Mouse (Mus musculus): ENCODE measurements around the gene Dip2c. TPM values are rescaled to one million over a fixed set of nuclear protein-coding genes. Genes with fewer than 3 reads are reported as not detected.

Gene Dip2c
- total and polyA plus RNA-seq, 3 experiments, result not detected

GRCm38 (mm10) chr13:9426779-9427178 is 150.5 kb downstream of the Dip2c start:
- no peak overlapping the region for H3K27ac ChIP-seq (ENCODE audit: control insufficient read depth, low read depth, low read length)
- H3K4me3 ChIP-seq (ENCODE audit: control insufficient read depth in 1 of 2, insufficient read depth in 1 of 2, low read depth in 2 of 2, low read length in 2 of 2), result no peak overlapping the region
- H3K27me3 ChIP-seq (ENCODE audit: control insufficient read depth in 1 of 2, insufficient read depth in 2 of 2, low read length in 2 of 2), result no peaks in the 10 kb centered on the region; a peak in 1 of 4 replicates
- no peaks in the 10 kb centered on the region for H3K79me2 ChIP-seq (ENCODE audit: control insufficient read depth, insufficient read depth, low read length, poor library complexity)
- TF ChIP-seq CHD2 (IDR thresholded peaks at IDR 0.05; ENCODE audit: low read length) (no peak), JUND (IDR thresholded peaks at IDR 0.05; ENCODE audit: low read depth, low read length) (no peak), SMC3 (IDR thresholded peaks at IDR 0.05; ENCODE audit: low read depth, low read length) (no peak), RCOR1 (IDR thresholded peaks at IDR 0.05; ENCODE audit: low read depth, low read length) (no peak)
- no peaks in the 10 kb centered on the region for H3K4me1 ChIP-seq (ENCODE audit: control insufficient read depth in 1 of 2, insufficient read depth in 2 of 2, low read length in 2 of 2)
- no peak overlapping the region for H3K9ac ChIP-seq (ENCODE audit: control insufficient read depth, low read depth, low read length, poor library complexity, severe bottlenecking)
- no peaks in the 10 kb centered on the region for H3K9me3 ChIP-seq (replicated peaks; ENCODE audit: insufficient read depth, low read length)
- H3K36me3 ChIP-seq (ENCODE audit: control insufficient read depth in 1 of 2, insufficient read depth in 2 of 2, low read length in 2 of 2), result no peaks in the 10 kb centered on the region
- DNase-seq (ENCODE audit: low read depth, low spot score), result no peak

GRCm38 (mm10) chr13:9429884-9430283 is 153.6 kb downstream of the Dip2c start:
- DNase-seq (ENCODE audit: low read depth, low spot score), result no peak
- Histone ChIP-seq H3K36me3 (ENCODE audit: control insufficient read depth in 1 of 2, insufficient read depth in 2 of 2, low read length in 2 of 2) (no peaks in the 10 kb centered on the region), H3K79me2 (ENCODE audit: control insufficient read depth, insufficient read depth, low read length, poor library complexity) (no peaks in the 10 kb centered on the region), H3K27me3 (ENCODE audit: control insufficient read depth in 1 of 2, insufficient read depth in 2 of 2, low read length in 2 of 2) (no peaks in the 10 kb centered on the region), H3K9ac (ENCODE audit: control insufficient read depth, low read depth, low read length, poor library complexity, severe bottlenecking) (no peak overlapping the region), H3K4me1 (ENCODE audit: control insufficient read depth in 1 of 2, insufficient read depth in 2 of 2, low read length in 2 of 2) (no peaks in the 10 kb centered on the region), H3K4me3 (ENCODE audit: control insufficient read depth in 1 of 2, insufficient read depth in 1 of 2, low read depth in 2 of 2, low read length in 2 of 2) (no peak overlapping the region), H3K9me3 (replicated peaks; ENCODE audit: insufficient read depth, low read length) (no peaks in the 10 kb centered on the region), H3K27ac (ENCODE audit: control insufficient read depth, low read depth, low read length) (no peak overlapping the region)
- TF ChIP-seq EP300 (IDR thresholded peaks at IDR 0.05; ENCODE audit: low read depth in 1 of 2, low read length in 2 of 2), result no peak
- no peak for TF ChIP-seq GATA1 (IDR thresholded peaks at IDR 0.05; ENCODE audit: low read depth, low read length)
- TF ChIP-seq GABPA (IDR thresholded peaks at IDR 0.05; ENCODE audit: low read depth, low read length), result no peak
- no peak for TF ChIP-seq RCOR1 (IDR thresholded peaks at IDR 0.05; ENCODE audit: low read depth, low read length)
- no peak for TF ChIP-seq ETS1 (IDR thresholded peaks at IDR 0.05; ENCODE audit: low read depth, low read length)
- no peak for TF ChIP-seq MAFK (IDR thresholded peaks at IDR 0.05; ENCODE audit: borderline replicate concordance, low read depth, low read length)
- TF ChIP-seq HCFC1 (IDR thresholded peaks at IDR 0.05; ENCODE audit: low read depth, low read length), result no peak
- TF ChIP-seq RAD21 (IDR thresholded peaks at IDR 0.05; ENCODE audit: low read depth, low read length), result no peak
- no peak for TF ChIP-seq SIN3A (IDR thresholded peaks at IDR 0.05; ENCODE audit: low read length)
- TF ChIP-seq TAL1 (IDR thresholded peaks at IDR 0.05; ENCODE audit: low read length), result no peak
- no peak for TF ChIP-seq POLR2AphosphoS5 (IDR thresholded peaks at IDR 0.05; ENCODE audit: borderline replicate concordance, low read depth, low read length)
- TF ChIP-seq NRF1 (IDR thresholded peaks at IDR 0.05; ENCODE audit: insufficient read depth, low read depth, low read length, poor library complexity, severe bottlenecking), result no peak
- TF ChIP-seq MAZ (IDR thresholded peaks at IDR 0.05; ENCODE audit: low read depth, low read length), result no peak
- no peak for TF ChIP-seq MYC (IDR thresholded peaks at IDR 0.05; ENCODE audit: low read depth, low read length)
- TF ChIP-seq JUND (IDR thresholded peaks at IDR 0.05; ENCODE audit: low read depth, low read length), result no peak
- TF ChIP-seq BHLHE40 (IDR thresholded peaks at IDR 0.05; ENCODE audit: borderline replicate concordance, low read depth, low read length), result no peak
- TF ChIP-seq ZC3H11A (IDR thresholded peaks at IDR 0.05; ENCODE audit: low read depth, low read length), result no peak
- no peak for TF ChIP-seq USF2 (IDR thresholded peaks at IDR 0.05; ENCODE audit: borderline replicate concordance in 1 of 2, insufficient read depth in 1 of 2, low read depth in 1 of 2, low read length in 2 of 2)
- TF ChIP-seq USF1 (IDR thresholded peaks at IDR 0.05; ENCODE audit: low read depth, low read length), result no peak
